Mouse (Mus musculus) lung, postnatal 10 days (tissue): ENCODE data around the gene Car9.

ENCODE experiments used
- DNase-seq: peaks from one replicate; pipeline ENCODE4 v3.0.0; 2021

Car9 gene

DNA sequence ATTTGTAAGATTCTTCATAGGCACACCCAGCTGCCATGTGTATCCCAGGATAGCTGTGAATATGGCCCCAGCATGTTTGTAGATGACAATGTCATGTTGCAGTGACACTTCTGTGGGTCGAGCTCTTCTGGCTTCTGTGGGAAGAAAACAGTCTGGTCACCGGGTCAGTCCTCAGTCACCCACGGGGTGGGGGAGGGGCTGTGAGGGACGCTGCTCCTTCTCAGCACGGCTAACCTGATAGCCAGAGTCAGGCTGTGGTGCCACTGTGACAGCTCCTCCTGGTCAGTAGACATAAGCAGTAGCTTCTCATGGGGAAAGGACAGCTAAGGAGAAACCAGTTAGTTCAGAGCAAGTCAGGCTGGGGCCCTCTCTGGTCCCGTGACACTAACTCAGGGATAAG lies 10.2 kb upstream of the Car9 start:
- DNase-seq, result no peak

DNA sequence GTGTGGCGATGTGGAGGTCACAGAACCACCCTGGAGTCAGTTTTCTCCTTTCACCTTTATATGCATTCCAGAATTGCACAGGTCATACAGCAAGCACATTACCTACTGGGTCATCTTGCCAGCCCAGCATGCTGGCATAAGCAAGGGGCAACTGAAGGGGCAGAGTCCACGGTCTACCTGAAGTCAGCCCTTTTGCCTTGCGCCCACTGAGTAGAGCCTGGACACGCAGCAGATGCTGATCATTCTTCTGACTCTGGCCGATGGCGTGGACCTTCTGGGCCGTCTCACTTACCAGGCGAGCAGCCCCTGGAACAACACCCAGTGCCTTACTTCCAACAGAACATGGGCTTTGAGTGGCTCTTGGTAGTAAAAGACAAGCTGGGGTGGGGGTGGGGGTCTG lies 9.4 kb upstream of the Car9 start:
- DNase-seq, result no peak

DNA sequence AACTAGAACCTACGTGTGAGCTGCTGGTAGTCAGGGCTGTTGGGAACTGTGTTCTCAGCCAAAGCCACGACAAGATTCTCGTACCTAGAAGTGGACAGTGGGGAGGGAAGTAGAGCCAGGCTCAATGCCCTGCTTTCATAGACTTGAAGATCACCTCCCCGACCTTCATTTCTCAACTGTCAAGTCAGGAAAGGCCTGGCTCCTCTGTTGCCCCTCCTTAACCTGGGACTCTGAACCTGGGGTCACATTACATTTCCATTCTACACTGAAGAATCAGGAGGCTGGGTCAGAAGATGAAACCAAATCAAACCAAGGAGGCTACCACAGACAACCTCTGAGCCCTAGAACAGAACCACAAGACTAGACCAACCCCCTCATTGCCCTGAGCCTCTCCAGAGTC lies 8.8 kb upstream of the Car9 start:
- no peak for DNase-seq

DNA sequence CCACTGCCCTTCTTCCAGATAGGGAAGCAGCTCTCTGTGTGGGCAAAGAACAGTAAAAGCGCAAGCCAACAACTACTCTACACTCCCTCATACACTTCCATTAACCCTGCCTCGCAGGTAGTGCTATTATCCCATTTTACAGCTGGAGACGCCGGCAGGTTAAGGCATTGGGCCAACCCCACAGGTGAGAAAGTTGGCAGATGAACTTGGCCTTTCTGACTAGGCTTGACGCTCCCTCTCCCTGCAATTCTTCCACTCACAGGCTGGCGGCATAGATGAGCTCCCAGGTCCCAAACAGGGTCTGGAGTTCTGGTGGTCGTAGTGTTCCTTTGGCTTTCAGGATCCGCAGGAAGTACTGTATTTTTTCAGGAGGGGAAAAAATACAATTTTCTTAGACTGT lies 7.8 kb upstream of the Car9 start:
- peak; percentile 45 for DNase-seq

DNA sequence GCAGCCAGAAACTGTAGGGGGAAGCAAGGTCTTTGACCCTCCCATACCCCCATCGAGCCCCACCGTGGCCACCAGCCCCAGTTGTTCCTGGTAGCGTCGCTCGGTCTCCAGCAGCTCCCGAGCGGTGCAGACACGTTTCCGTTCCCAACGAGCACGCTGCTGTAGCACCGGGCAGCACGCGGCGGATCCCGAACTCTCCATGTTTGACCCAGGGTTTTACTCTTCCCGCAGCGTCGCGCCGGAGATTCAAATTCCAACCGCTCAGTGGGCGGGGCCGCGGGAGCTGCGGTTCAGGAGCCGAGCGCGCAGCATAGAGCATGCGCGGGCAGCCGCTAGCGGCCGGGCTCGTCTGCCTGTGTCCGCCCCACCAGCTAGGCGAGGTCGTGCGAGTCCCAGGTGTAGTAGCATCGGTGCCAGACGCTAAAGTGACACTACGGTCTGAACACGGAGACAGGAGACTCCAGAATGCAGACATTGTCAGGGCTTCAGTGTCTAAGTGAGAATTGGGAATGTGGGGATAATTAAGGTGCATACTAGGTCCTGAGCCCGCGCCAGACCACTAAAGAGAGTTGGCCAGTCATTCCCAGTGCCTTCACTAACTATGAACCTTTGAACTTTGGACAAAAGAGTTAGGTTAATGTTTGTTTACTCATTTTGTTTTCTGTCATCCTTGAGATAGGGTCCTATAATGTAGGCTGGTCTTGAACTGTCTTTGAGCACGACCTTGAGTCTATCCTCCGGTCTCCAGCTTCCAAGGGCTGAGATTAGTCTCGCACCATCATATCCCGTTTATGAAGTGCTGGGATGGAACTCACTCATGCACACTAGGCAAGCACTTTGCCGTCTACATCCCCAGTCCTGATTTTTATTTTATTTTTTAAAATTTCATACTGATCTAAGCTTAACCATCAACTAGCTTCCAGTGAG lies 7.1 kb upstream of the Car9 start, which contains the start of gene Arhgef39:
TSS of gene Arhgef39 (minus strand) at position 289 of the 927 bp plus-strand sequence.
- peak; percentile 90 for DNase-seq

DNA sequence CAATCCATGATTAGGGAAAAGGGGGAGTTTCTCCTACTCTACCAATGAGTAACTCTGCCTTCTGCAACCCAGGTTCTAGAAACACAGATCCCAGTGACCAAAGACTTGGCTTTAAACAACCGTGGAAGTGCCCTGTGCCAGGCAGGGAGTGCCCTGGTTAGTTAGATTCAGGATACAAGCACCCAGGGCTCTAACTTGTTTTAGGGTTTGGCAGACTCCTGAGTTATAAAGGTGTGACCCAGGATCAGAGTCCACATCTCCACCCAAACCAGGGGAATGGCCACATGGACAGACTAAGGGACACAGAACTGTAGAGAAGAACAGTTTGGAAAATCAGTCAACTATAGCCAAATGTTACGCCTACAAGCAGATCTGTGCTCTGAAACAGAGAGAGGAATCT lies 3.7 kb upstream of the Car9 start:
- no peak for DNase-seq

DNA sequence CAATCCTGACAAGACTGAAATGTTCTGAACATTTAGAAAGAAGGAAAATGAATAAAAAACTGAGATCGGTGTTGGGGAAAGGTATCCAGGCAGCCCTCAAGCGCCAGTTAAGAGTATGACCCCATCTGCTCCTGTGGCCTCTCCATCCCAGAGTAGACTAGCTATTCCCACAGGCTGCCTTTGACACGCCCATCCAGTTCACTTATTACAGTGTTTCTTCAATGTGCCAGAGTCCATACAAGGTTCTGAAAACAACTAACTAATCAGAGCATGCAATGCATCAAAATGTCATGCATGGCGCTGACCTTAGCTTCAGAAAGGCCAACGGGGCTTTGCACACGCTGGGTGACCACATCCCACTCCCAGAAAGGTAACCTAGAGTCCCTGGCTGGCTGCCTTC lies 3.3 kb upstream of the Car9 start:
- DNase-seq, result no peak

DNA sequence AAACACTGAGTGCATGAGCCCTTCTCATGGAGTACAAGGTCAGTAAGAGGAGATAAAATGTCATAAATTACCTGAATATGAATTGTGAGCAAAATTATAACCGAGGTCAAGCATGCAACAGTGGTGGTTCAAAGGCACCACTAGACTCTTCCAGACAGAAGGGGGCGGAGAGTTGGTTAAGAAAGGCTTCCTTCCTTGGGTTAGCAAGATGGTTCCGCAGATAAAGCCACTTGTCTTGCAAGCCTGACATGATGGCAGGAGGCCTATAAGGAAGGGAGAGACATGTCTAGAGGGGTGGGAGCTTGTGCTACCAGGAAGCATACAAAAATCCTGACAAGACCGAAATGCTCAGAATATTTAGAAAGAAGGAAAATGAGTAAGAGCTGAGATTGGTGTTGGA lies 2.5 kb upstream of the Car9 start:
- no peak for DNase-seq

DNA sequence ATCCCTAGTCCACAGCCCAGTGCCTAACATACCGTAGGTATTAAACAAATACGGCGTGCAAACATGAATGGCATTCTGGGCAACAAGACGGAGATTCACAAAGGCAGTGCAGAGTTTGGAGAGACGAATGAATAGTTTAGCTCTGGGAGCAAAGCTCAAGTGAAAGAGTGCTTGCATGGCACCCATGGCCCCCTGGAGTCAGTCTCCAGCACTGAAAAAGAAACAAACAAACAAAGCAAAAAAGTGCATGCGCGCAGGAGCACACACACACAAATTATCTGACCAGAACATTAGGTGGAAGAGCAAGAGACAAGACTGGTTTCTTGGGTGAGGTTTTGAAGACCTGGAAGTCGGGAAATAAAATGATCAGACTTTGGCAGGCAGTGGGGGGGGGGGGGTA lies 692 bp upstream of the Car9 start:
- no peak for DNase-seq

DNA sequence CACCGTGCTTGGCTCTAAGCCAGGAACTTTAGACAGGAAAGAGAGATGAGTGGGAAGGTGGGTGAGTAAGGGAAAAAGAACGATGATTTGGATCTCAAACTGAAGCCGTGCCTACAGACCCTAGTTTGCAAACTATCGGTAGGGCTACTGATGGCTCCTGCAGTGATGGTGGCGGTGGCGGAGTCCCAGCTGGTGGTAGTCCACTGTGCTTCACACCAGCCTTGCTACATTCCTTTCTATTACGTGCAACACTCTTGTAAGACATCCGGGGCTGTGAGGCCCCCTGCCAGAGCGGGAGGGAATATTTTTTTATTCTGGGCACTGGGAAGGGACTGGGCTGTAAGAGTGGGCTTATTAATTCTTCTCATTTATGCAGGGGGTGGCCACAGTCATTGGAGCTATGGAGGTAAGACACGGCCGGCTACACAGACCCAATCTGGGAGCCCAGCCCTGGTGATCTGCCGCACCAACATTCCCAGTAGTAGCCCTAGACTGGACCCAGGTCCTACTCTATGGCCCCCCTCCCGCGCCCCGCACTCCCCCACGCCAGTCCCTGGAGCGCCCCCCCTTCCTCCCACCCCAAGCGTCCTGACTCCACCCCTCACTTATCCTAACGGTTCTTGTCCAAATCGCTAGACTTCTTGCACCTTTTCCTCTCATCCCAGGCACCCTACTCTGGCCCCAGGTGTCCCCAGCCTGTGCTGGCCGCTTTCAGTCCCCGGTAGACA lies 1.3 kb downstream of the Car9 start:
- peak; percentile 60 for DNase-seq

DNA sequence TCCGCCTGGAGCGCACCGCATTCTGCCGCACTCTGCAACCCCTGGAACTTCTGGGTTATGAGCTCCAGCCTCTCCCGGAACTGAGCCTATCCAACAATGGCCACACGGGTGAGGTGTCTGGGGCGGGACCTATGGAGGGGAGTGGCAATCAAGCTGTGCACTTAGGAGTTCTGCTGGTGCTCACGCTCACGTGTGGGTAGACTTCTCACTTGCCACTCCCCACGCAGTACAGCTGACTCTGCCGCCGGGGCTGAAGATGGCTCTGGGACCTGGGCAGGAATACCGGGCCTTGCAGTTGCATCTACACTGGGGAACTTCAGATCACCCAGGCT lies 1.9 kb downstream of the Car9 start:
- peak; percentile 83 for DNase-seq

DNA sequence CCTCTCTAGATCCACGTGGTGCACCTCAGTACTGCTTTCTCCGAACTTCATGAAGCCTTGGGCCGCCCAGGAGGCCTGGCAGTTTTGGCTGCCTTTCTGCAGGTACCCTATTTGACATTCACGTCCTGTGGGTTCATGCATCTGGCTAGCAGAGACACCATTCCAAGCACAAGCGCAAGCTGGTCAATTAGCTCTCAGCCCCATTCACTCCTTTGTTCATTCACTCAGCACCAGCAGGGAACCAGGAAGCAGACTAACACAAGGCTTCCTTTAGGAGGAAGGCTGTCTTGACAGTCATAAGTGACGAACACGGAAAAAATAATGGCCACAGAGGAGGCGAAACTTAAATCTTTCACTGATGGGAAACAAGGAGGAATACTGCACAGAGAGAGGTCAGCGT lies 2.3 kb downstream of the Car9 start:
- DNase-seq, result no peak

DNA sequence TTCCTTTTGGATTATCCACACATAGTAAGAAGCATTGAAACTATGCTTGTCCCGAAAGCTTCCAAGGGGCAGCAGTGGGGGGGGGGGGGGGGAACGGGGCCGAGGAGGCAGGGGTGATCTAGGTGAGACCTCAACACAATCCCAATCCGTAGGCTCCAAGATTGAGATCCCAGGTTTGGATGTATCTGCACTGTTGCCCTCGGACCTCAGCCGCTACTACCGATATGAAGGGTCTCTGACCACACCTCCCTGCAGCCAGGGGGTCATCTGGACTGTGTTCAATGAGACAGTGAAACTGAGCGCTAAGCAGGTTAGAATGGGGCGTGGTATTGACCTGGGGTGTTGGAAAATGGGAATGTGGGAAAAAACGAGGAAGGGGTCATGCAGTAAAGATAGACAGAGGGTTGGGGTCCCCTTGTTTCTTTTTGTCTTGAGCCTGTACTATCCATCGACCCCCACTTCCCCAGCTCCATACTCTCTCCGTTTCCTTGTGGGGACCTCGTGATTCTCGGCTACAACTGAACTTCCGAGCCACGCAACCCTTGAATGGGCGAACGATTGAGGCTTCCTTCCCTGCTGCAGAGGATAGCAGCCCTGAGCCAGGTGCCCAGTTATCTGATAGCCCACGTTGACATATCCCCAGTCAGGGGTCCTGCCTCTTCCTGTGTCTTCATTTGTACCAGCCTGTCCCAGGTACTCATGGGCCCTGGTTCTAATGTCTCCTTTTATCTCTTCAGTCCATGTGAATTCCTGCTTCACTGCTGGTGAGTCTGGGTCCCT lies 5.1 kb downstream of the Car9 start:
- no peak for DNase-seq

DNA sequence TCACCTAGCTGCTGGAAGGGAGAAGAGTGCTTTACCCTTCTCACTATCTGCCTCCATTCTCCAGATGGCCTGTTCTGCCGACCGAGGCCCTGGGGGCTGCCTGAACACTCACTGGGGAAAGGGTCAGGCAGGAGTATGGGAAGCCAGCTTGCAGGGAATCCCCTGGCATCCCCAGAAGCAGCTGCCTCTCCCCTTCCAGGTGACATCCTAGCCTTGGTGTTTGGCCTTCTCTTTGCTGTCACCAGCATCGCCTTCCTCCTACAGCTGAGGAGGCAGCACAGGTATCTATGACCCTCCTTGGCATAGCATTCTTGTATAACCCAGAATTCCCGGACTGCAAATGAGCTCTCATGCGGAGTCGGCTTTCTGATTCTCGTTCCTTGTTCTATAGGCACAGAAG lies 5.9 kb downstream of the Car9 start:
- DNase-seq, result no peak

DNA sequence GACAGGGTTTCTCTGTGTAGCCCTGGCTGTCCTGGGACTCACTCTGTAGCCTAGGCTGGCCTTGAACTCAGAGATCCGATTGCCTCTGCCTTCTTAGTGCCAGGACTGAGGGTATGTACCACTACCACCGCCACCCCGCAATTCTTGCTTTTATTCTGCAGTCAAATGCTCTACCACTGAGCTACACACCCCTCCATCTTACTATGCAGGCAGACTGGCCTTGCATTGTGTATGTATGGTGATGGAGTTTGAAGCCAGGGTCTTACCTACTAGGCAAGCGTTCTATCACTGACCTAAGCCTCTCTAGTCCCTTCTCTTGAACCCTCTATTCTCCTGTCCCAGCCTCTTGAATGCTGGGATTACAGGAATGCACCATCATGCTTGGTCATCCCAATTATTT lies 6.5 kb downstream of the Car9 start:
- DNase-seq, result no peak

DNA sequence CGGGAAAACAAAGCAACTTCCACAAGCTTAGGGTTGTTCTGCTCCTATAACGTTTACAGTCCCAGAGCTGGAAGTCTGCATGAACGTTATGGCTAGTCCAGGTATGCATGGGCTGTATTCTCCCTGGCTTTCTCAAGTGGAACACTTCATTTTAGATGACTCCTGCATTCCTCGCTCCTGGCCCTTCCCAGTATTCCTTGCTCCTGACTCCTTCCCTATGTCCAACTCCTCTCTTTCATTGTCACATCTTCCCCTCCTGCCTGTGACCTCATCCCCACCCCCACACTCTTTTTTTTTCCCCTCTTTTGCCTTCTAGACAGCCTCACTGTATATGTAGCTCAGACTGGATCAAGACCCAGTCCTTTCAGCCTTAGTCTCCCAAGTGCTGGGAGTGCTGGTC lies 7.0 kb downstream of the Car9 start:
- no peak for DNase-seq

DNA sequence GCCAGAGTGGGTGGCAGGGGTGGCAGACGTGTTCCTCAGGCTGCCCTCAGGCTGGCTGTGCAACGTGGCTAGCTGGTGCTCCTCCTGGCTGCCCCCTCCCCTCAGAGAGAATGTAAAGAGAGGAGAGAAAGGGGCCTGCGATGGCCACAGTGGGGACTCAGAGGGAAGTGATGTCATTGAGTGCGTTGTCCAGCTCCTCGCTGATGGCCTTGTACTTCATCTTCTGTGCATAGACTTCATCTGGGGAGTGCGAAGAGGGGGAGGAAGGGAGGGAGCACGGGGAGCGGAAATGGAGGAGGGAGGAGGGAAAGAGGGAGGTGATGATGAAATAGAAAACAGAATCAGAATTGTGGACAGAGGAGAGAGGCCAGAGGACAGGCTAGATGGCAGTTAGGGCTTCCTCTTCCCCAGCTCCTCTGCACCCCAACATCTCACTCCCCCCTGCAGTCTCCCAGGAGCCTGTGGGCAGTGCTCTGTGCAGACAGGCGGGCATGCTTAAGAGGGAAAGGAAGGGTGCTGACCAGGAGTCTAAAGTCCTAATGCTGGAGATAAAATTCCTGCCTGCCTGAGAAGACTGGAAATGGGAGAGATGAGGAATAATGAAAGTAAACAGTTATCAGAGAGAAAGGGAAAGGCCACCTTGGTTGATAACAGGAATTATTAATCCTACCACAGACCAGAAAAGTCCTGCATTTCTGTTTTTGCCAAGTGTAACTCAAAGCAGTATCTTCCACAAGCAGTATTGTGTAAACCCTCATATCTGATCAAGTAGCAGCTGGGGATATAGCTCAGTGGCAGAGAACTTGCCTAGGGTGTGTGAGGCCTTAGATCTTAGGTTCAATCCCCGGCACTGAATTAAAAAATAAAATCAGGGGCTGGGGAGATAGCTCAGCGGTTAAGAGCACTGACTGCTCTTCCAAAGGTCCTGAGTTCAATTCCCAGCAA lies 9.3 kb downstream of the Car9 start:
- DNase-seq, result no peak

DNA sequence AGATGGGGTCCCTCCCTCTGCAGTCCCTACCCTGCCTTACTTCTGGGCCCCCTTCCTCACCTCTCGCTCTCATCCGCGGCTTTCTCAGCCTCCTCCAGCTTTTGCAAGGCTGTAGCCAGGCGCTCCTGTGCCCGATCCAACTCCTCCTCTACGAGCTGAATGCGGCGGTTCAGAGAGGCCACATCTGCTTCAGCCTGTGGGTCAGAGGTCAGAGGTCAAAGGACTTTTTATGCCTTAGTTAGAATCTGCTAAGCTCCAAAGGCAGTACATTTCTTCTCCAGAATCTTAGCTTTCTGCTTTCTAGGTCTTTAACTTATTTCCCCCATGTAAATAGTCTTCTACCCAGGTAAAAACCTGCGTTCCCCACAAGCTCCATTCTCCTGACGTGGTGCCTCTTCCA lies 12.8 kb downstream of the Car9 start:
- no peak for DNase-seq

DNA sequence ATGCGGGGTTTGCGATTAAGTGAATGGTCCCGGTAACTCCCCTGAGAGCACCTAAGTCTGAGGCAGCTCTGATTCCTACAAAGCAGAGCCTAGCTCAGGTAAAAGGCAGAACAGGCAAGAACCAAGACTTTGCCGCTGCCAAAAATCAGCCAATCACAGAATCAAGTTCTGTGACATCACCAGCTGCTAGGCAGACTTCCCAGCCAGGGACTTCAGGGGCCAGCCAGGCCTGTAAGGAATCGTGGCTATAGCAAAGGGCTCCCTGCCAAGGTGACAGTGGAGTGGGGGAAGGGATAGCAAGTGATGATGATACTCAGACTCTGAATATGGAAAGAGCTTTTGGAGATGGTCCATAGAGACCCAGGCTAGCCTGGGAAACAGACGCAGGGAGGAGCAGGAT lies 13.2 kb downstream of the Car9 start:
- peak; percentile 94 for DNase-seq

DNA sequence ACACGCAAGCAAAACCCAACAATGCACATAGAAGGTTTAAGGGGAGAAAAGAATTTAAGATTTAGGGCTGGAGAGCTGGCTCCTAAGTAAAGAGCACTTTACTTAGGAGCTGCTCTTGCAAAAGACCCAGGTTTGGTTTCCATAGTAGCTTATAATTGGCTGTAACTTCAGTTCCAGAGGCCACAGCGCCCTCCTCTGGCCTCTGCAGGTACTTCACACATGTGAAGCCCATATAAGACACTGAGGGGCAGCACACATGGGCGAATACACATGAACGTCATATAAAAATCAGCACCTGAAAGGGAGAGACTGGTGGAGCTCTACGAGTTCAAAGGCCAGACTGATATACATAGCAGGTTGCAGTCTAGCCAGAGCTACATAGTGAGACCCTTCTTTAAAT lies 21.1 kb downstream of the Car9 start:
- DNase-seq, result no peak

DNA sequence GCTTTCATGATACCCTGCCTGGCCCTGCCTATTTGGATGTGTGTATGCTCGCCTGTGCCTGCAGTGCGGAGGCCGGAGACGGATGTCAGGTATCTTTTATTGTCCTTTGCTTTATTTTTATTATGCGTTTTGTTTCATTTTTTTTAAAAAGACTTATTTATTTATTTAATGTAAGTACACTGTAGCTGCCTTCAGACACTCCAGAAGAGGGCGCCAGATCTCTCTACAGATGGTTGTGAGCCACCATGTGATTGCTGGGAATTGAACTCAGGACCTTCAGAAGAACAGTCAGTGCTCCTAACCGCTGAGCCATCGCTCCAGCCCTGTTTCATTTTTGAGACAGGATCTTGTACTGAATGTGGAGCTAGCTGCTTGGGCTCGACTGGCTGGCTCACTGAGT lies 21.7 kb downstream of the Car9 start:
- DNase-seq, result no peak

DNA sequence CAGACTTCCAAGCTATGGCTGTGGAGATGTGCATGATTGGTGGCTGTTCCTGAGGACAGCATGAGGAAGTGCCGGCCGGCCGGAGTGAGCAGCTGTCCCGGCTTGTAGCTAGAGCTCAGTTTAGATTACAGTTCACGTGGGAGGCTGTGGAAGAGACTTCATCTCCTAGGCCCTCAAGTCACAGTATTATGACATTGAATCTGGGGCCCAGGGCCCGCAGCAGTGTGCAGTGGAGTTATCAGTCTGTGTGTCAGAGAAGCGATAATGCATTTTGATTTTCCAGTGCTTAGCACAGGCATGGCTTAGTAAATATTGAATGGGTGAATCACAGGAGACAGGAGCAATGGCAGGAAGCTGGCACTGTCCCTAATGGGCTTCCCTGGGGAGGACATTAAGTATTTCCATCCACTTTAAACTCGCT lies 23.3 kb downstream of the Car9 start:
- no peak for DNase-seq

DNA sequence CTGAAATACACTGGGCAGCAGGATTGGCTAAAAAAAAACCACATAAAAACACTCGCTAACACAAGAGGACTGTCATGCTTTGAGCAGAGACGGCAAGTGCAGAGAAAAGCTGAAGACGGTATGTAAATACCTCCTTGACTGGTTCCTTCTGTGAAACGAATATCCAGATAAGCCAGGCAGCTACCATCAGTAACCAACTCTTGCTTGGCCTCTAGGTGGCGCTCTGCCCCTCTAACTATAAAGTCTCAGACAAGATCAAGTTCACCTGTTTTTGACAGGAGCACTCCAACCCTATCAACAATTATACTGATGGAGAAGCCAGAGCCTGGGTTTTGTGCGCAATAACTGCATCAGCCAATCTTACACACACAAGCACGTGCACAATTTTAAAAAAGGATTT lies 23.8 kb downstream of the Car9 start:
- DNase-seq, result peak; percentile 83
